8 mouse cellular contexts compared by ENCODE assay signal in genomic region chr1:82831547-82832240, GRCm38 (mm10). TPM values are rescaled to one million over a fixed set of nuclear protein-coding genes. Genes with fewer than 3 reads are reported as not detected.
A peak's percentile ranks its signal among the peaks of the same experiment; 100 is the strongest.
DNase-seq lines count a peak whose midpoint lies in the region; ATAC-seq and TF ChIP-seq lines count a peak whose summit lies in the region.

No protein-coding gene starts in this region.

- no peak overlapping the region for H3K4me3 ChIP-seq in midbrain, postnatal 0 days (ENCODE audit: low read depth, low read length)
- H3K4me3 ChIP-seq in midbrain, embryonic 11.5 days (ENCODE audit: low read depth, low read length): no peak overlapping the region
- no peak overlapping the region for H3K4me3 ChIP-seq in hindbrain, embryonic 16.5 days (ENCODE audit: low read length)

- H3K9ac ChIP-seq in midbrain, postnatal 0 days (replicated peaks; ENCODE audit: low read length, poor library complexity, severe bottlenecking): no peak overlapping the region
- no peak overlapping the region for H3K9ac ChIP-seq in midbrain, embryonic 11.5 days (ENCODE audit: low read length)
- no peak overlapping the region for H3K9ac ChIP-seq in hindbrain, embryonic 16.5 days (ENCODE audit: low read depth, low read length)

- H3K4me1 ChIP-seq in midbrain, postnatal 0 days (ENCODE audit: insufficient read depth, low read length): no peaks in the 10 kb centered on the region
- no peaks in the 10 kb centered on the region for H3K4me1 ChIP-seq in midbrain, embryonic 11.5 days (ENCODE audit: control insufficient read depth, insufficient read depth, low read length)
- H3K4me1 ChIP-seq in hindbrain, embryonic 16.5 days (ENCODE audit: control insufficient read depth, insufficient read depth, low read depth, low read length): no peaks in the 10 kb centered on the region

- H3K36me3 ChIP-seq in midbrain, postnatal 0 days (ENCODE audit: insufficient read depth, low read length): no peaks in the 10 kb centered on the region
- H3K36me3 ChIP-seq in midbrain, embryonic 11.5 days (ENCODE audit: control insufficient read depth, insufficient read depth, low read length): no peaks in the 10 kb centered on the region
- no peaks in the 10 kb centered on the region for H3K36me3 ChIP-seq in hindbrain, embryonic 16.5 days (ENCODE audit: control insufficient read depth, insufficient read depth, low read length)

- 62% methylated on average over 9 of the region's 9 CpGs for WGBS in midbrain, postnatal 0 days
- 78% methylated on average over 9 of the region's 9 CpGs for WGBS in midbrain, embryonic 11.5 days
- 50% methylated on average over 9 of the region's 9 CpGs for WGBS in hindbrain, embryonic 16.5 days

- H3K4me2 ChIP-seq in midbrain, postnatal 0 days (ENCODE audit: low read depth, low read length, poor library complexity, severe bottlenecking): no peak overlapping the region
- H3K4me2 ChIP-seq in midbrain, embryonic 11.5 days: no peak overlapping the region
- no peak overlapping the region for H3K4me2 ChIP-seq in hindbrain, embryonic 16.5 days (ENCODE audit: low read length)

- H3K27me3 ChIP-seq in midbrain, postnatal 0 days (ENCODE audit: insufficient read depth, low read length): no peaks in the 10 kb centered on the region
- no peaks in the 10 kb centered on the region for H3K27me3 ChIP-seq in midbrain, embryonic 11.5 days (ENCODE audit: control insufficient read depth, insufficient read depth, low read length)
- no peaks in the 10 kb centered on the region for H3K27me3 ChIP-seq in hindbrain, embryonic 16.5 days (replicated peaks; ENCODE audit: control insufficient read depth, insufficient read depth, low read length)

- TF ChIP-seq CTCF in midbrain, postnatal 0 days (IDR thresholded peaks at IDR 0.05): no peak

- peak overlapping the region; percentile 32; the same call in 1 of the 2 replicates for H3K27ac ChIP-seq in midbrain, postnatal 0 days (ENCODE audit: low read depth, low read length)
- H3K27ac ChIP-seq in midbrain, embryonic 11.5 days (ENCODE audit: low read depth, low read length): no peak overlapping the region
- no peak overlapping the region; the same call in 1 of the 2 replicates for H3K27ac ChIP-seq in hindbrain, embryonic 16.5 days (ENCODE audit: low read depth, low read length)

- ATAC-seq in midbrain, postnatal 0 days (ENCODE audit: low FRiP score): no peak
- no peak for ATAC-seq in midbrain, embryonic 11.5 days (ENCODE audit: low FRiP score)
- ATAC-seq in hindbrain, embryonic 16.5 days: peak; percentile 60; the same call in 1 of the 2 replicates

- H3K9me3 ChIP-seq in midbrain, postnatal 0 days (ENCODE audit: low read length): no peaks in the 10 kb centered on the region
- no peaks in the 10 kb centered on the region for H3K9me3 ChIP-seq in midbrain, embryonic 11.5 days (ENCODE audit: control insufficient read depth, low read length)
- no peaks in the 10 kb centered on the region for H3K9me3 ChIP-seq in hindbrain, embryonic 16.5 days (ENCODE audit: control insufficient read depth, low read length)

- intact Hi-C loops in left cerebral cortex, postnatal 36 days (cut with DNase I): no loop called here

- DNase-seq in midbrain, postnatal 0 days (ENCODE audit: low spot score): peak; percentile 48
- no peak for DNase-seq in midbrain, embryonic 11.5 days (ENCODE audit: low spot score, missing footprints)
- DNase-seq in adrenal gland, adult 8-10 months: peak; percentile 47
- DNase-seq in skeletal muscle tissue, adult 2 months (ENCODE audit: low read depth, low spot score): peak; percentile 39
- DNase-seq in right cerebral cortex, postnatal 4 days: no peak
- DNase-seq in left cerebral cortex, postnatal 36 days (ENCODE audit: low spot score in 2 of 2): no peak
- no peak for DNase-seq in spleen, postnatal 4 days (ENCODE audit: low spot score in 2 of 2)

RNA-seq across cellular contexts. Expression of gene Agfg1, which starts 7.6 kb away (rescaled TPM):
- 101 and 107 TPM in 2 replicates for total RNA-seq in midbrain, postnatal 0 days (2014; rRNA removed)
- polyA plus RNA-seq in midbrain, postnatal 0 days (2015; fragmentation: Nextera tagmentation; extraction: Ambion mirVana): 17.0 and 20.2 TPM in 2 replicates
- polyA plus RNA-seq in midbrain, embryonic 11.5 days (2014; fragmentation: Nextera tagmentation; extraction: Ambion mirVana): 48.7 and 49.3 TPM in 2 replicates
- total RNA-seq in adrenal gland, adult 8-10 months (2022): 10 to 100 TPM; 42.8 to 63.0 (median 58.2) TPM
- polyA plus RNA-seq in hindbrain, embryonic 16.5 days (2015; fragmentation: Nextera tagmentation; extraction: Ambion mirVana): 23.9 and 27.7 TPM in 2 replicates
- total RNA-seq in left cerebral cortex, postnatal 36 days (2021): 10 to 100 TPM; 75.9 to 81.3 TPM

Comparison
In these comparisons a context has a peak if more than half of its experiments do, and no peak if none do; other contexts are left out.
1. DNase-seq: peak in midbrain, postnatal 0 days (single experiment), adrenal gland, adult 8-10 months (single experiment) and skeletal muscle tissue, adult 2 months (single experiment); none in midbrain, embryonic 11.5 days (single experiment), right cerebral cortex, postnatal 4 days (single experiment), left cerebral cortex, postnatal 36 days (0 of 2) and spleen, postnatal 4 days (0 of 2).